Mouse (Mus musculus) hindbrain, embryonic 16.5 days (tissue): ENCODE results near the gene Gli2. TPM values are rescaled to one million over a fixed set of nuclear protein-coding genes. Genes with fewer than 3 reads are reported as not detected.

ENCODE experiments used
- ATAC-seq: fragments of 200-750 bp; cut with Nextera tagmentation; 2 replicates; pipeline ENCODE4 v1.8.0; 2017; ENCODE audit warnings: moderate TSS enrichment, moderate library complexity
- H3K27ac ChIP-seq: fragments of 300-500 bp; sonication (generic); 2 replicates; pipeline ENCODE4 v1.5.1; 2014; ENCODE audit warnings: low read depth, mild to moderate bottlenecking, control low read depth, low read length, moderate library complexity
- H3K27me3 ChIP-seq: fragments of 300-500 bp; sonication (generic); replicated peaks from 2 replicates; pipeline ENCODE4 v1.6.1; 2014; ENCODE audit warnings: low read length; ENCODE audit not compliant: control insufficient read depth, insufficient read depth
- H3K36me3 ChIP-seq: fragments of 300-500 bp; sonication (generic); 2 replicates; pipeline ENCODE4 v1.6.1; 2014; ENCODE audit warnings: mild to moderate bottlenecking, low read length, moderate library complexity, mixed read lengths; ENCODE audit not compliant: control insufficient read depth, insufficient read depth
- H3K4me1 ChIP-seq: fragments of 300-500 bp; sonication (generic); 2 replicates; pipeline ENCODE4 v1.6.1; 2014; ENCODE audit warnings: low read depth, low read length; ENCODE audit not compliant: control insufficient read depth, insufficient read depth
- H3K4me2 ChIP-seq: fragments of 300-500 bp; sonication (generic); 2 replicates; pipeline ENCODE4 v1.6.1; 2014; ENCODE audit warnings: mild to moderate bottlenecking, low read length, control low read depth, moderate library complexity
- H3K4me3 ChIP-seq: fragments of 300-500 bp; sonication (generic); 2 replicates; pipeline ENCODE4 v1.5.1; 2014; ENCODE audit warnings: mild to moderate bottlenecking, low read length, control low read depth, moderate library complexity
- H3K9ac ChIP-seq: fragments of 300-500 bp; sonication (generic); 2 replicates; pipeline ENCODE4 v1.6.1; 2014; ENCODE audit warnings: low read depth, mild to moderate bottlenecking, control low read depth, low read length, moderate library complexity
- H3K9me3 ChIP-seq: fragments of 300-500 bp; sonication (generic); 2 replicates; pipeline ENCODE4 v1.6.1; 2014; ENCODE audit warnings: mild to moderate bottlenecking, low read length, moderate library complexity; ENCODE audit not compliant: control insufficient read depth
- WGBS: fragments of 180-500 bp; shearing (Covaris S2); extraction: QIAGEN DNeasy Blood & Tissue Kit; methylation state at CpG from one replicate; pipeline ENCODE4 v1.1.7; 2014; 5-methylcytosine and 5-hydroxymethylcytosine counted together
- polyA plus RNA-seq: library from polyadenylated mRNA; unstranded; fragments of >200 nt; fragmentation: Nextera tagmentation; extraction: Ambion mirVana; gene quantifications from 2 replicates; pipeline ENCODE4 v1.2.1, GENCODE M21; 2015

Gene Gli2
- polyA plus RNA-seq, 1 experiment from 2014 or later, result 1.8 TPM

DNA sequence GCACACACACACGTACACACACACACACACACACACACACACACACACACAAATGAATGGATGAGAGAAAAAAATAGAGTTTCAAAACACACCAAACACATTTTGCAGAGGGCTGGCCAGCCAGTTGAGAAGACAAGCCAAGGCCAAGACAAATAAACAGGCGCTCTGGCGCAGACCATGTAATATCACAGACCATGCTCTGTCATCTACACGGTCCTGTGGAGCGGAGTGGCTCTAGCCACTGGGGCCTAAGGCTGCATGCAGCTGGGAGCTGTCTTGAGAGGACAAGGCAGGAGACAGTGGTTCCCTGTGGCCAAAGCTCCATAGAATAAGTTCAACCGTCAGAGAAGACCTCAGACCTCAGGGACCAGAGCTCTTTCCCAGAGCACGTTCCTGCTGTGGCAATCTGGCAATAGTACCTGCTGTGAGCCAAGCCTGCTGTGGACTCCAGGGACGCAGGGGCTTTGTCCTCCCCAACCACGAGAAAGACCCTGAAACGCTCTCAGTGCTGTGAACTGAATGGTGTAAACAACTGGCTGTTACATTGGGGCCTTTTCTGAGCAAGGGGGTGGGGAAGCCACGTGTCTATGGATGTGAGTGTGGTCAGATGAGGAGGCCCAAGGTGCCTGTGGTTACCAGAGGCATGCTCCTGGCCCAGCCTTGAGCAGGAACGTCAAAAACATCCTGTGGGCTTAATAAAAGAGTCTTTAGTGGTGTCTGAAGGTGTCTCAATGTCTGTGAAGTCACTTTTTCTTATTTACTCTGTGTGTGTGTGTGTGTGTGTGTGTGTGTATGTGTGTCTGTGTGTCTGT lies 125.7 kb downstream of the Gli2 start:
- 61% methylated on average over 12 of the region's 12 CpGs for WGBS
- no peak overlapping the region for H3K4me2 ChIP-seq
- H3K9ac ChIP-seq, result no peak overlapping the region
- no peak for ATAC-seq
- H3K4me3 ChIP-seq, result no peak overlapping the region
- no peak overlapping the region for H3K27ac ChIP-seq
- no peaks in the 10 kb centered on the region for H3K27me3 ChIP-seq
- H3K4me1 ChIP-seq, result no peaks in the 10 kb centered on the region
- no peaks in the 10 kb centered on the region for H3K36me3 ChIP-seq
- H3K9me3 ChIP-seq, result no peaks in the 10 kb centered on the region

DNA sequence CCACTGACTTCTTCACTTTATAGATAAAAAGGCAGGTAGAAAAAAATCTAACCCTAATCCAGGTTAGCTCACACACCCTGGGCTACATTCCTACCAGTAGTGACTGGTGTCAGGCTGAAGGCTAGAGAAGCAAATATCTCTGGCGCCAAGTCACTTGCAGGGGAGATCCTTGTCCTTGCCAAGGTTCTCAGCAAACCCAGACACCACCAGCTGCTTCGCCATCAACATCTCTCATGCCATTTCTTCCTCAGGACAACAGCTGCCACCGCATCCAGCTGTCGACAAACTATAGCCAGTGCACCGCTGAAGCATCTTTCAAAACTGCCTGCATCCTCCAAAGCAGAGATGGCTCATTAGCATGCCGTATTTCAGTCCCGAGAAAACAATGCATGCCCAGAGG lies 126.9 kb downstream of the Gli2 start:
- no peak overlapping the region for H3K4me2 ChIP-seq
- no peaks in the 10 kb centered on the region for H3K4me1 ChIP-seq
- H3K9me3 ChIP-seq, result no peaks in the 10 kb centered on the region
- no peaks in the 10 kb centered on the region for H3K27me3 ChIP-seq
- H3K4me3 ChIP-seq, result no peak overlapping the region
- WGBS, result 65% methylated on average over 7 of the region's 7 CpGs
- H3K36me3 ChIP-seq, result no peaks in the 10 kb centered on the region
- H3K27ac ChIP-seq, result no peak overlapping the region
- no peak overlapping the region for H3K9ac ChIP-seq
- ATAC-seq, result no peak

DNA sequence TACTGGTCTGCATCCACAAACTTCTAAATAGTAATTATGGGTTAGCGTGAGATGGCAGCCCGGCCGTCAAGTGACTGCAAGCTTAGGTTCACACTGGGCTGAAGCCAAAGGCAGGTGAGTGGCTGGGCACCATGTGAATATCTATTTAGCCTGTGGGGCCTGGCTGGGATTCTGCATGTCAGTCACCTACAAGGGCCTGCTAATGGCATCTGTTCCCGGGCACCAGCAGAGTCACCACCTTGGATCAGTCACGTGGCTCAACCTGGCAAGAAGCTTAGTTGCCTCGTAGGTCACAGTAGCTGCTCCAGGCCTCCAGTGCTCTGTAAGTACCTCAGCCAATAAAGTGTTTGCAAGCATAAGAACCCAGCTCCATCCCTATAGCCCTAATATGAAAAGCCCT lies 131.2 kb downstream of the Gli2 start:
- no peaks in the 10 kb centered on the region for H3K36me3 ChIP-seq
- no peak overlapping the region for H3K9ac ChIP-seq
- 74% methylated on average over 6 of the region's 6 CpGs for WGBS
- H3K27me3 ChIP-seq, result no peaks in the 10 kb centered on the region
- H3K4me2 ChIP-seq, result no peak overlapping the region
- no peaks in the 10 kb centered on the region for H3K9me3 ChIP-seq
- no peak overlapping the region for H3K4me3 ChIP-seq
- H3K4me1 ChIP-seq, result peaks cover 6% of the 10 kb centered on the region; the same call in 1 of the 2 replicates
- H3K27ac ChIP-seq, result no peak overlapping the region
- ATAC-seq, result no peak

DNA sequence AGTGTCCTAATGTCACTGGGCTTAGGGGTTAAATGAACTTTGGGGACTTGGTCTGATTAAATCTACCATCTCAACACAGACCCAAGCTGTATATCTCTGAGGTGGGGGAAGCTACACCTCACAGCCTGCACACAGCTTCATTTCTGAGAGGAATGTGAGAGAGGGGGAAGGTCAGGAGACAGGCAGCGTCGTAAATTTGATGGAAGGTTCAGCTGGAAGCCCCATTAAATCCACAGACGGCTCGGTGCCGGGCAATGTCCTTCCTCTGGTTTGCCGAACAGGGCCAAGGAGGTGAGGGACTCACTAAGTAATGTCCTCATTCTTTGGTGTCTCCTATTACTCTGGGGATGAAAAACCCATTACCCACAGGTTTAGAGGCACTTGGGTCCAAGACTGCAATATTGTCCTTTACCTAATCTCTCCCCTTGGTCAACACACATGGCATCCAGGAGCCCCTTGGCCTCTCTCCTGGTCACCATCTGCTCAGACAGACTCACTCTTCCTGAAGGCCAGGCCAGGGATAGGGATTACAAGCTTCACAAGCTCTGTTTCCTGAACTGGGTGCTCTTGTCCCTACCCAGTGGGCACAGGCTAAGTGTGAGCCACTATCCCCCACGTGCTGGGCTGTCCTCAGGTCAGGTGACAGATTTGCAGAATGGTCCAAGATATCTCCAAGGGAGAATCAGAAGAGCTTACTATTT lies 135.7 kb downstream of the Gli2 start:
- WGBS, result 49% methylated on average over 7 of the region's 7 CpGs
- no peak overlapping the region for H3K27ac ChIP-seq
- H3K9ac ChIP-seq, result no peak overlapping the region
- no peak overlapping the region for H3K4me3 ChIP-seq
- no peak overlapping the region for H3K4me2 ChIP-seq
- H3K9me3 ChIP-seq, result no peaks in the 10 kb centered on the region
- peaks cover 17% of the 10 kb centered on the region for H3K4me1 ChIP-seq
- no peaks in the 10 kb centered on the region for H3K36me3 ChIP-seq
- 0 out of 2 replicates have a peak, but pooled peaks cover 2% of the 10 kb centered on the region for H3K27me3 ChIP-seq
- no peak for ATAC-seq

DNA sequence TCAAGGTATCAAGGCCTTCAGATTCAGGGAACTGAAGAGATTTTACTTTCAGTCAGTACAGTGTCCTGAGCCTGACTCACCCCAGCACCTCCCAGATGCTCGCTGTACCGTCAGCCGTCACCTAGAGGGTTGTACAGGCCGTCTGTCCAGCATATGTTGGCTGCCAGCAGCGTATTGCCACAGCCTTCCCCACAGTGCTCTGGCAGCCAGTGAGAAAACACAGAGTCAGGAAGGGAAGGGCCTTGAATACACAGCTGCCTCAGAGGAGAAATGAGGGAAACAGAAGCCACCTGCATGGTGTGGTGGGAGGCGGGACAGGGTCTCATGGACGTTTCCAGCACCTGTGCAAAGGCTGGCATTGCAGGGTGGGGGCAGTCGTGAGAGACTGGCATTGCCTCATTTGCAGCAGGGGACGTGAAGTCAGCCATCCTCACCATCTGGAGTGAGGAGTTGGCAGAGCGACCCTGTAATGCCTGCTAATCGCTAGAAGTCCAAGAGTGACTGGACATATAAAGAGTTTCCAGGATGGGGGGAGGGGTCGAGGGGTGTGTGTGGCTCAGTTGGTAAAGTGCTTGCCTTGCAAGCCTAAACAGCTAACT lies 136.8 kb downstream of the Gli2 start:
- 29% methylated on average over 12 of the region's 12 CpGs for WGBS
- Histone ChIP-seq H3K4me1 (peaks cover 18% of the 10 kb centered on the region), H3K36me3 (no peaks in the 10 kb centered on the region), H3K27me3 (0 out of 2 replicates have a peak, but pooled peaks cover 2% of the 10 kb centered on the region), H3K4me3 (no peak overlapping the region), H3K9me3 (no peaks in the 10 kb centered on the region), H3K9ac (no peak overlapping the region), H3K27ac (peak overlapping the region; percentile 13; the same call in 1 of the 2 replicates), H3K4me2 (no peak overlapping the region)
- peak; percentile 78 for ATAC-seq

DNA sequence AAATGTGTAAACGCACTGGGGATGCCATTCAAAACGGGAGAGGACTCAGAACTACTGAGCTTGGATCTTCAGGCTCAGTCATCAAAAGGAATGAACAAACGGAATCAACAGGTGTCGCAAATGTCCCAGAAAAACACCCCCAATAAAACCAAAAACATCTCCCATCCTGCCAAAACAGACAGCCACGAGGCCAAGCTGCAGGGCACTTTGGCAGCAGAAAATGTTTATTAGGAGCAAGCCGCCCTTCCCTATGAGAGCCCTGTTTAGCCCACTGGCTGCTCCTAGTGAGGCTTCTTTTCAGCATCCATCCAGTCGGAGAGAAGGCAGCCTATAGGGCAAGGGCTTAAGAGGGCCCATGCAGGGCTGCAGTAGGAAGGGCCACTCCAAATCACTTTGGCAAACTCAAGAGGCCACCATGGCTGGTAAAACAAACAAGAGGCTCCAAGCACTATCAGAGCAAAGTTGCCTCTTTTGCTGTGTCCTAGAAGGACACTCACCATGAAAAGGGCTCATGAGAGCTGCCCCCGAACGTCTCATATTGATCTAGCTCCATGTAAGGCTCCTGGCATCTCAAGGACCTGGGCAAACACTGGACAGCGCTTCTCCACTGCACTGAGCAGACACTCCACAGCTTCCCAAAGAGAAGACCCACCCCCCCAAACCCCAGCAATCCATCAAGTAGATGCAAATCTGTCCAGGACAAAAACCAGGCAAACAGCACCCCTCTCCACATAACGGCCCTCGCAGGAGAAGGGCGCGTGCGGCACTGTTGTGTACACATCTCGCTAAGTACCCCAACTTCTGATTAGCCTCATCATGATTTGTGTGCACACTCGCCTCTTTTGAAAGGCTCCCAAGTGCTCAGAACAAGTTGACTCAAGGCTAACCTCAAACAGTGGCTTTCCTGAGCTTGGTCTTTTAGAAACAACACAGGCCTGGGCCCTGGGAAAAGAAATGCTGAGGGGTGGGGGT lies 139.7 kb downstream of the Gli2 start:
- 0 out of 2 replicates have a peak, but pooled peaks cover 2% of the 10 kb centered on the region for H3K27me3 ChIP-seq
- H3K9me3 ChIP-seq, result no peaks in the 10 kb centered on the region
- ATAC-seq, result no peak
- H3K4me3 ChIP-seq, result no peak overlapping the region
- 41% methylated on average over 17 of the region's 17 CpGs for WGBS
- peaks cover 30% of the 10 kb centered on the region for H3K4me1 ChIP-seq
- peak overlapping the region; percentile 7; the same call in 1 of the 2 replicates for H3K27ac ChIP-seq
- H3K4me2 ChIP-seq, result peak overlapping the region; percentile 32; the same call in 1 of the 2 replicates
- H3K36me3 ChIP-seq, result no peaks in the 10 kb centered on the region
- H3K9ac ChIP-seq, result no peak overlapping the region

DNA sequence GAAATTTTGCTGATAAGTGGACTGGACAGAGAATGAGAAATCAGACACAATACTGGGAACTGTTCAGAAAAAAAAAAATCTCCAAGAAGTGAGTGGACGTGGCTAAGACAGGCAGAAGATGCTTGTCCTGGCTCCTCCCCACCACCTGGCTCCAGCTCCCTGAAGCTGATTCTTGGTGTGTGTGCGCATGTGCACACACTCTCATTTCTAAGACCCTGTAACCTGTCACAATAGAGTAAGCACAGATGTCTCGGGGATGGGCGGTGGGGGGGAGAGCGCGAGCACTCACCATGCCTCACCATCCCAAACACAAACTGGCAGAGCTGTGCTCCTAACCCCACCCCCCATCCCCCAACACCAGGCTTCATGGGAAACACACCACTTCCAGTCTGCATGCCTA lies 140.5 kb downstream of the Gli2 start:
- WGBS, result 26% methylated on average over 6 of the region's 6 CpGs
- H3K4me3 ChIP-seq, result no peak overlapping the region
- peak; percentile 43 for ATAC-seq

DNA sequence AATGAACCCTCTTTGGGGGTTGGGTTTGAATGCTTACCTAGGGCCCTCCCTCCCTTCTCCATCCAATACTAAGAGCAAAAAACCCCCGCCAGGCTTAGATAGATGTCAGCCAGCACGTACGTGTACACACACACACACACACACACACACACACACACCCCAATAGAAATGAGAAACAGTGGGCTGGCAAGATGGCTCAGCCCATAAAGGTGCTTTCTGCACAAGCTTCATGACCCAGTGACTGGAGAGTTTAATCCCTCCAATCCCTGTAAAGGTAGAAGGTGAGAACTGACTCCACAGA lies 142.0 kb downstream of the Gli2 start:
- WGBS, result 16% methylated on average over 3 of the region's 3 CpGs
- ATAC-seq, result peak; percentile 5; the same call in 1 of the 2 replicates
- 0 out of 2 replicates have a peak, but pooled peaks cover 2% of the 10 kb centered on the region for H3K27me3 ChIP-seq
- no peak overlapping the region for H3K9ac ChIP-seq
- H3K4me1 ChIP-seq, result peaks cover 23% of the 10 kb centered on the region
- no peaks in the 10 kb centered on the region for H3K9me3 ChIP-seq
- H3K4me3 ChIP-seq, result no peak overlapping the region
- no peak overlapping the region for H3K4me2 ChIP-seq
- no peak overlapping the region for H3K27ac ChIP-seq
- H3K36me3 ChIP-seq, result no peaks in the 10 kb centered on the region

More for the DNA sequence above, 140.5 kb downstream of the Gli2 start:
- Histone ChIP-seq H3K9ac (no peak overlapping the region), H3K4me2 (peak overlapping the region; percentile 32), H3K4me1 (peaks cover 30% of the 10 kb centered on the region), H3K9me3 (no peaks in the 10 kb centered on the region), H3K36me3 (no peaks in the 10 kb centered on the region), H3K27ac (no peak overlapping the region), H3K27me3 (0 out of 2 replicates have a peak, but pooled peaks cover 2% of the 10 kb centered on the region)
